ENCODE assay signal across 26 mouse cellular contexts in the genomic region with DNA sequence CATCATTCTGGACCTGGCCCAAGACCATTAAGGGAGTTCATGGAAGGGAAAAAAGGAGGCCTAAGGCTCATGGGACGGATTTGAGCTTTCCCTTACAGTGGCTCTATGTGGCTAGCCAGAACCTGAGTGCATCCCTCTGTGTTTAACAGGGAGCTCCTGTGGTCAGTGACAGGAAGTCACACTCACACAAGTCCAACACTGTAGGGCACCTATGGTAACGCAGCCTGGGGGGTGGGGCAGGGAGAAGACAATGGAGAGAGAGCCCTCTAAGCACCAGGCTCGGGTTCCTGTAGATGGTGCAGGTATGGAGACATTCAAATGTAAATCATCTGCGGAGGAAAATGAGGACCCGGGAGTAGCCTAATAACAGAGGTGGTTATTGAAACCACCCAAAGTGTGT.
DNase-seq lines count a peak whose midpoint lies in the region; ATAC-seq lines count a peak whose summit lies in the region.
"Had no signal": no experiment of that assay in that cellular context is flagged by ENCODE, and none has a peak within 500 bp of the region (broad histone marks: within the 10 kb centered on the region; RNA-seq: fewer than 3 reads in every experiment).

No protein-coding gene starts in this region.

- H3K9ac ChIP-seq in hindbrain, embryonic 13.5 days: no peak overlapping the region
- H3K9ac ChIP-seq in hindbrain, embryonic 14.5 days: no peak overlapping the region
- H3K9ac ChIP-seq in midbrain, embryonic 11.5 days (ENCODE audit: low read length): no peak overlapping the region
- no peak overlapping the region for H3K9ac ChIP-seq in midbrain, embryonic 14.5 days (replicated peaks; ENCODE audit: low read length)
- H3K9ac ChIP-seq: embryonic facial prominence, embryonic 13.5 days; embryonic facial prominence, embryonic 15.5 days; forebrain, embryonic 12.5 days had no signal

- no peaks in the 10 kb centered on the region for H3K9me3 ChIP-seq in hindbrain, embryonic 13.5 days
- no peaks in the 10 kb centered on the region for H3K9me3 ChIP-seq in hindbrain, embryonic 14.5 days (ENCODE audit: control insufficient read depth, low read length)
- H3K9me3 ChIP-seq in midbrain, embryonic 11.5 days (ENCODE audit: control insufficient read depth, low read length): no peaks in the 10 kb centered on the region
- H3K9me3 ChIP-seq in midbrain, embryonic 14.5 days (ENCODE audit: control insufficient read depth, low read length): no peaks in the 10 kb centered on the region
- H3K9me3 ChIP-seq: embryonic facial prominence, embryonic 13.5 days; embryonic facial prominence, embryonic 15.5 days; forebrain, embryonic 10.5 days; forebrain, embryonic 12.5 days had no signal

- no peak for ATAC-seq in hindbrain, embryonic 13.5 days (ENCODE audit: low FRiP score)
- ATAC-seq in hindbrain, embryonic 14.5 days (ENCODE audit: low FRiP score): no peak
- no peak for ATAC-seq in midbrain, embryonic 11.5 days (ENCODE audit: low FRiP score)
- ATAC-seq in midbrain, embryonic 14.5 days (ENCODE audit: low FRiP score, low TSS enrichment): no peak
- ATAC-seq: activated CD4-positive, CD25-positive, alpha-beta regulatory T cell, adult 4 months; forebrain, embryonic 14.5 days; forebrain, embryonic 16.5 days; Patski had no signal

- H3K27me3 ChIP-seq in hindbrain, embryonic 13.5 days: 0 out of 2 replicates have a peak, but pooled peaks cover 4% of the 10 kb centered on the region
- no peaks in the 10 kb centered on the region for H3K27me3 ChIP-seq in hindbrain, embryonic 14.5 days (ENCODE audit: control insufficient read depth, insufficient read depth, low read length)
- H3K27me3 ChIP-seq in midbrain, embryonic 11.5 days (ENCODE audit: control insufficient read depth, insufficient read depth, low read length): no peaks in the 10 kb centered on the region
- H3K27me3 ChIP-seq in midbrain, embryonic 14.5 days (ENCODE audit: control insufficient read depth, insufficient read depth, low read length): no peaks in the 10 kb centered on the region
- H3K27me3 ChIP-seq: embryonic facial prominence, embryonic 13.5 days; embryonic facial prominence, embryonic 15.5 days; Patski had no signal

- H3K4me3 ChIP-seq in hindbrain, embryonic 13.5 days: no peak overlapping the region
- no peak overlapping the region for H3K4me3 ChIP-seq in hindbrain, embryonic 14.5 days (replicated peaks; ENCODE audit: low read length)
- no peak overlapping the region for H3K4me3 ChIP-seq in midbrain, embryonic 11.5 days (ENCODE audit: low read depth, low read length)
- H3K4me3 ChIP-seq in midbrain, embryonic 14.5 days (replicated peaks; ENCODE audit: low read depth, low read length): no peak overlapping the region
- H3K4me3 ChIP-seq: embryonic facial prominence, embryonic 13.5 days; embryonic facial prominence, embryonic 15.5 days; erythroblast, embryonic 14.5 days; forebrain, embryonic 10.5 days; forebrain, embryonic 12.5 days had no signal

- DNase-seq in hindbrain, embryonic 14.5 days (ENCODE audit: low spot score): no peak
- DNase-seq in midbrain, embryonic 11.5 days (ENCODE audit: low spot score, missing footprints): peak; percentile 67
- DNase-seq in midbrain, embryonic 14.5 days: no peak
- peak; percentile 76 for DNase-seq in R1 (ENCODE audit: low read depth, low spot score)
- DNase-seq in urinary bladder, adult 18-20 months (ENCODE audit: low spot score in 2 of 2): no peak
- DNase-seq in embryo, embryonic 10 days (ENCODE audit: low spot score): no peak
- DNase-seq: adrenal gland, adult 8-10 months; adrenal gland, postnatal 14 days; adrenal gland, postnatal 36 days; cerebellum, adult 11-12 months; cerebellum, adult 2 months; cerebellum, adult 9-10 months; cerebellum, postnatal 10 days; cerebellum, postnatal 25 days; embryo, embryonic 11 days had no signal

- peak overlapping the region; percentile 35; the same call in 1 of the 2 replicates for H3K27ac ChIP-seq in hindbrain, embryonic 13.5 days
- no peak overlapping the region for H3K27ac ChIP-seq in hindbrain, embryonic 14.5 days
- H3K27ac ChIP-seq in midbrain, embryonic 11.5 days (ENCODE audit: low read depth, low read length): no peak overlapping the region
- H3K27ac ChIP-seq in midbrain, embryonic 14.5 days (replicated peaks; ENCODE audit: low read depth, low read length): no peak overlapping the region
- H3K27ac ChIP-seq: embryonic facial prominence, embryonic 13.5 days; embryonic facial prominence, embryonic 15.5 days; forebrain, embryonic 10.5 days; forebrain, embryonic 12.5 days had no signal

- H3K4me1 ChIP-seq in hindbrain, embryonic 13.5 days (replicated peaks): peaks cover 23% of the 10 kb centered on the region
- peaks cover 4% of the 10 kb centered on the region; the same call in 1 of the 2 replicates for H3K4me1 ChIP-seq in hindbrain, embryonic 14.5 days (replicated peaks; ENCODE audit: control insufficient read depth, insufficient read depth, low read length)
- H3K4me1 ChIP-seq in midbrain, embryonic 11.5 days (ENCODE audit: control insufficient read depth, insufficient read depth, low read length): peaks cover 3% of the 10 kb centered on the region; the same call in 1 of the 2 replicates
- H3K4me1 ChIP-seq in midbrain, embryonic 14.5 days (ENCODE audit: control insufficient read depth, insufficient read depth, low read length): peaks cover 12% of the 10 kb centered on the region
- H3K4me1 ChIP-seq: embryonic facial prominence, embryonic 15.5 days had no signal

- no peak overlapping the region for H3K4me2 ChIP-seq in hindbrain, embryonic 13.5 days
- no peak overlapping the region for H3K4me2 ChIP-seq in hindbrain, embryonic 14.5 days (replicated peaks)
- H3K4me2 ChIP-seq in midbrain, embryonic 11.5 days: no peak overlapping the region
- no peak overlapping the region for H3K4me2 ChIP-seq in midbrain, embryonic 14.5 days (ENCODE audit: low read length)
- H3K4me2 ChIP-seq: embryonic facial prominence, embryonic 13.5 days; embryonic facial prominence, embryonic 15.5 days; forebrain, embryonic 12.5 days had no signal

- no peaks in the 10 kb centered on the region for H3K36me3 ChIP-seq in hindbrain, embryonic 13.5 days
- H3K36me3 ChIP-seq in hindbrain, embryonic 14.5 days (replicated peaks; ENCODE audit: control insufficient read depth, insufficient read depth): no peaks in the 10 kb centered on the region
- H3K36me3 ChIP-seq in midbrain, embryonic 11.5 days (ENCODE audit: control insufficient read depth, insufficient read depth, low read length): no peaks in the 10 kb centered on the region
- no peaks in the 10 kb centered on the region for H3K36me3 ChIP-seq in midbrain, embryonic 14.5 days (ENCODE audit: control insufficient read depth, insufficient read depth, low read length)
- H3K36me3 ChIP-seq: embryonic facial prominence, embryonic 13.5 days; embryonic facial prominence, embryonic 15.5 days; forebrain, embryonic 10.5 days; forebrain, embryonic 12.5 days; G1E had no signal

- 43% methylated on average over 5 of the region's 5 CpGs for WGBS in hindbrain, embryonic 13.5 days
- WGBS in hindbrain, embryonic 14.5 days: 35% methylated on average over 5 of the region's 5 CpGs
- 46% methylated on average over 5 of the region's 5 CpGs for WGBS in midbrain, embryonic 11.5 days
- WGBS in midbrain, embryonic 14.5 days: 39% methylated on average over 5 of the region's 5 CpGs

Comparison
In these comparisons a context has a peak if more than half of its experiments do, and no peak if none do; other contexts are left out.
1. DNase-seq: peak in midbrain, embryonic 11.5 days (single experiment) and R1 (single experiment); none in hindbrain, embryonic 14.5 days (single experiment), midbrain, embryonic 14.5 days (single experiment), urinary bladder, adult 18-20 months (0 of 2) and embryo, embryonic 10 days (single experiment).